Comparison of ENCODE assay signal across 23 mouse cellular contexts in the genomic region with DNA sequence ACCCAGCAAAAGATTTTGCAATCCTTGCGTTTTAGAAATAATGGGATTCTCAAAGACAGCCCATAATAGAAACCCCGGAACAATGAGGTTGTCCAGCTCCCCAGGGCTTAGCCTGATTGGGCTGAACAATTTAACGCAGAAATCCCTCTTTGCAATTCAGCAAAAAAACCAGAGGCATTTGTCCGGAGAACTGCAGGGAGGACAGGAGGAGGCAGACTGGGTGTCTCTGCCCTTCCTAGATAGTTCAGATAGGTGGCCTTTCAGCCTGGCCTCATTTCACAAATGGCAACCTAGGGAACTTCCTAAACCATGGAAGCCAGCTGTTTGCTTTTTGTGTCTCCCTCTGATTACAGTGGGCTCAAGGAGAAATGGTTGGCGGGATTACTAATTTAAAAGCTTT.
DNase-seq lines count a peak whose midpoint lies in the region; ATAC-seq lines count a peak whose summit lies in the region.
"Had no signal": no experiment of that assay in that cellular context is flagged by ENCODE, and none has a peak within 500 bp of the region (broad histone marks: within the 10 kb centered on the region; RNA-seq: fewer than 3 reads in every experiment).

No protein-coding gene starts in this region.

- H3K4me3 ChIP-seq in forebrain, embryonic 10.5 days: no peak overlapping the region
- no peak overlapping the region for H3K4me3 ChIP-seq in forebrain, embryonic 13.5 days
- H3K4me3 ChIP-seq in hindbrain, embryonic 16.5 days (ENCODE audit: low read length): no peak overlapping the region
- no peak overlapping the region for H3K4me3 ChIP-seq in hindbrain, embryonic 13.5 days
- no peak overlapping the region for H3K4me3 ChIP-seq in midbrain, embryonic 15.5 days
- H3K4me3 ChIP-seq: embryonic facial prominence, embryonic 12.5 days; kidney, embryonic 15.5 days; left cerebral cortex, adult 2 months; limb, embryonic 12.5 days; liver, embryonic 15.5 days; lung, embryonic 15.5 days; neural tube, embryonic 13.5 days had no signal

- ATAC-seq in forebrain, embryonic 13.5 days: no peak
- ATAC-seq in hindbrain, embryonic 16.5 days: 0 out of 2 replicates have a peak, but pooled peaks have one; percentile 14
- no peak for ATAC-seq in hindbrain, embryonic 13.5 days (ENCODE audit: low FRiP score)
- ATAC-seq in midbrain, embryonic 15.5 days (replicated peaks): no peak
- ATAC-seq: intestine, postnatal 0 days had no signal

- no peaks in the 10 kb centered on the region for H3K9me3 ChIP-seq in forebrain, embryonic 10.5 days
- no peaks in the 10 kb centered on the region for H3K9me3 ChIP-seq in forebrain, embryonic 13.5 days (replicated peaks)
- H3K9me3 ChIP-seq in hindbrain, embryonic 16.5 days (ENCODE audit: control insufficient read depth, low read length): no peaks in the 10 kb centered on the region
- H3K9me3 ChIP-seq in hindbrain, embryonic 13.5 days: no peaks in the 10 kb centered on the region
- no peaks in the 10 kb centered on the region for H3K9me3 ChIP-seq in midbrain, embryonic 15.5 days
- H3K9me3 ChIP-seq: embryonic facial prominence, embryonic 12.5 days; kidney, embryonic 15.5 days; limb, embryonic 12.5 days; liver, embryonic 15.5 days; lung, embryonic 15.5 days; neural tube, embryonic 13.5 days had no signal

- no peak for DNase-seq in forebrain, embryonic 10.5 days (ENCODE audit: extremely low spot score, low spot score)
- peak; percentile 5 for DNase-seq in ZHBTc4 (ENCODE audit: low read depth, low spot score)
- DNase-seq in testis, postnatal 10 days (ENCODE audit: low spot score): no peak
- no peak for DNase-seq in lung, adult 18-20 months
- DNase-seq: adrenal gland, postnatal 25 days; cerebellum, adult 8-10 months; cerebellum, postnatal 25 days; gastrocnemius, postnatal 10 days; kidney, postnatal 25 days; right cerebral cortex, postnatal 14 days had no signal

- H3K9ac ChIP-seq in forebrain, embryonic 13.5 days: no peak overlapping the region
- no peak overlapping the region; the same call in 1 of the 2 replicates for H3K9ac ChIP-seq in hindbrain, embryonic 16.5 days (ENCODE audit: low read depth, low read length)
- no peak overlapping the region for H3K9ac ChIP-seq in hindbrain, embryonic 13.5 days
- no peak overlapping the region for H3K9ac ChIP-seq in midbrain, embryonic 15.5 days
- H3K9ac ChIP-seq: embryonic facial prominence, embryonic 12.5 days; kidney, embryonic 15.5 days; limb, embryonic 12.5 days; liver, embryonic 15.5 days; lung, embryonic 15.5 days; neural tube, embryonic 13.5 days had no signal

- H3K4me2 ChIP-seq in forebrain, embryonic 13.5 days: no peak overlapping the region
- H3K4me2 ChIP-seq in hindbrain, embryonic 16.5 days (ENCODE audit: low read length): no peak overlapping the region
- H3K4me2 ChIP-seq in hindbrain, embryonic 13.5 days: no peak overlapping the region
- peak overlapping the region; percentile 15; the same call in 1 of the 2 replicates for H3K4me2 ChIP-seq in midbrain, embryonic 15.5 days
- H3K4me2 ChIP-seq: embryonic facial prominence, embryonic 12.5 days; kidney, embryonic 15.5 days; limb, embryonic 12.5 days; liver, embryonic 15.5 days; lung, embryonic 15.5 days; neural tube, embryonic 13.5 days had no signal

- H3K36me3 ChIP-seq in forebrain, embryonic 10.5 days (replicated peaks): no peaks in the 10 kb centered on the region
- H3K36me3 ChIP-seq in forebrain, embryonic 13.5 days (ENCODE audit: poor library complexity, severe bottlenecking): no peaks in the 10 kb centered on the region
- no peaks in the 10 kb centered on the region for H3K36me3 ChIP-seq in hindbrain, embryonic 16.5 days (ENCODE audit: control insufficient read depth, insufficient read depth, low read length)
- no peaks in the 10 kb centered on the region for H3K36me3 ChIP-seq in hindbrain, embryonic 13.5 days
- no peaks in the 10 kb centered on the region for H3K36me3 ChIP-seq in midbrain, embryonic 15.5 days (replicated peaks)
- H3K36me3 ChIP-seq: embryonic facial prominence, embryonic 12.5 days; G1E; kidney, embryonic 15.5 days; limb, embryonic 12.5 days; liver, embryonic 15.5 days; lung, embryonic 15.5 days; neural tube, embryonic 13.5 days had no signal

- 13% methylated on average over 5 of the region's 5 CpGs for WGBS in forebrain, embryonic 10.5 days
- 4% methylated on average over 5 of the region's 5 CpGs for WGBS in forebrain, embryonic 13.5 days
- 21% methylated on average over 5 of the region's 5 CpGs for WGBS in hindbrain, embryonic 16.5 days
- 32% methylated on average over 5 of the region's 5 CpGs for WGBS in hindbrain, embryonic 13.5 days
- 8% methylated on average over 5 of the region's 5 CpGs for WGBS in midbrain, embryonic 15.5 days

- H3K27me3 ChIP-seq in forebrain, embryonic 10.5 days (ENCODE audit: poor library complexity, severe bottlenecking): no peaks in the 10 kb centered on the region
- H3K27me3 ChIP-seq in forebrain, embryonic 13.5 days: no peaks in the 10 kb centered on the region
- no peaks in the 10 kb centered on the region for H3K27me3 ChIP-seq in hindbrain, embryonic 16.5 days (replicated peaks; ENCODE audit: control insufficient read depth, insufficient read depth, low read length)
- no peaks in the 10 kb centered on the region for H3K27me3 ChIP-seq in hindbrain, embryonic 13.5 days
- H3K27me3 ChIP-seq in midbrain, embryonic 15.5 days (replicated peaks): no peaks in the 10 kb centered on the region
- H3K27me3 ChIP-seq: embryonic facial prominence, embryonic 12.5 days; kidney, embryonic 15.5 days; limb, embryonic 12.5 days; liver, embryonic 15.5 days; lung, embryonic 15.5 days; neural tube, embryonic 13.5 days had no signal

- H3K4me1 ChIP-seq in forebrain, embryonic 10.5 days: peaks cover 21% of the 10 kb centered on the region
- peaks cover 10% of the 10 kb centered on the region for H3K4me1 ChIP-seq in forebrain, embryonic 13.5 days
- peaks cover 3% of the 10 kb centered on the region; the same call in 1 of the 2 replicates for H3K4me1 ChIP-seq in hindbrain, embryonic 16.5 days (ENCODE audit: control insufficient read depth, insufficient read depth, low read depth, low read length)
- no peaks in the 10 kb centered on the region; the same call in 1 of the 2 replicates for H3K4me1 ChIP-seq in hindbrain, embryonic 13.5 days (replicated peaks)
- peaks cover 9% of the 10 kb centered on the region; the same call in 1 of the 2 replicates for H3K4me1 ChIP-seq in midbrain, embryonic 15.5 days
- H3K4me1 ChIP-seq: embryonic facial prominence, embryonic 12.5 days; kidney, embryonic 15.5 days; liver, embryonic 15.5 days; lung, embryonic 15.5 days had no signal

- H3K27ac ChIP-seq in forebrain, embryonic 10.5 days: 0 out of 2 replicates have a peak overlapping the region, but pooled peaks have one; percentile 44
- H3K27ac ChIP-seq in forebrain, embryonic 13.5 days: no peak overlapping the region
- H3K27ac ChIP-seq in hindbrain, embryonic 16.5 days (ENCODE audit: low read depth, low read length): no peak overlapping the region
- H3K27ac ChIP-seq in hindbrain, embryonic 13.5 days: no peak overlapping the region
- 0 out of 2 replicates have a peak overlapping the region, but pooled peaks have one; percentile 55 for H3K27ac ChIP-seq in midbrain, embryonic 15.5 days
- H3K27ac ChIP-seq: embryonic facial prominence, embryonic 12.5 days; kidney, embryonic 15.5 days; left cerebral cortex, adult 2 months; limb, embryonic 12.5 days; liver, embryonic 15.5 days; lung, embryonic 15.5 days; neural tube, embryonic 13.5 days had no signal

Comparison
In these comparisons a context has a peak if more than half of its experiments do, and no peak if none do; other contexts are left out.
1. H3K27ac ChIP-seq: peak in forebrain, embryonic 10.5 days (single experiment) and midbrain, embryonic 15.5 days (single experiment); none in forebrain, embryonic 13.5 days (single experiment), hindbrain, embryonic 16.5 days (single experiment) and hindbrain, embryonic 13.5 days (single experiment).